Mouse (Mus musculus) stomach, postnatal 0 days (tissue): ENCODE measurements around the gene Olr1.

Source experiments
- CTCF ChIP-seq: IDR thresholded peaks from 2 replicates; pipeline ENCODE4 v1.5.1; 2016; ENCODE audit warnings: antibody characterized with exemption, low read depth, mild to moderate bottlenecking, moderate library complexity
- EP300 ChIP-seq: optimal IDR thresholded peaks from 2 replicates; pipeline ENCODE3; 2016; ENCODE audit warnings: antibody characterized with exemption

DNA sequence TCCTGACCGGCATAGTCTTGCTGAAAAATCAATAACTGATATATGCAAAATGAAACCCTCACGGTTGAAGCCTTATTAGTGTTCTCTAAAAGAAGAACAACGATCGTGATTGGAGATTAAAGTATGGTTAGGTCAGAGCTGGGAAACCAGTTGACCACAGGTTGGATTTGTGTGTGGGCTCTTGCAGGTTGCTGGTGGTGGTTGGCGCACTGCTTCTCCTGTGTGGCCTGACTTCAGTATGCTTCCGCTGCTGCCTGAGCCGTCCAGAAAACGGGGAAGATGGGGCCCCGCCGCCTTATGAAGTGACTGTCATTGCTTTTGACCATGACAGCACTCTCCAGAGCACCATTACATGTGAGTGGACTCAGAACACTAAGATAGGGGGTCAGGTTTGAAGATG, 9.4 kb upstream of the Olr1 start:
- TF ChIP-seq CTCF (no peak), EP300 (no peak)
